Mouse (Mus musculus) hematopoietic stem cell, adult 5-6 weeks (primary cell): ENCODE results near the gene Rpl14. TPM values are rescaled to one million over a fixed set of nuclear protein-coding genes. Genes with fewer than 3 reads are reported as not detected.

Experiments
- ATAC-seq, 2 experiments: fragments of 125-278 bp in 1 of 2; replicated peaks in 1 of 2; 2 replicates each; pipeline ENCODE4 v1.8.0; 2016 to 2017; ENCODE audit warnings: inconsistent platforms in 2 of 2, mild to moderate bottlenecking in 2 of 2, moderate number of reproducible peaks in 2 of 2, low read depth in 1 of 2, moderate TSS enrichment in 1 of 2; ENCODE audit not compliant: low FRiP score in 2 of 2, poor library complexity in 2 of 2, severe bottlenecking in 2 of 2, insufficient read depth in 1 of 2, low TSS enrichment in 1 of 2
- total RNA-seq: library from RNA; stranded (forward); fragments of 172-1452, 232-1000 nt; gene quantifications from 2 replicates; pipeline ENCODE4 v1.2.3, GENCODE M21; 2017

The Rpl14 gene
- total RNA-seq, 1 experiment from 2014 or later, result 3,052 TPM

- ATAC-seq, result no peak
Observed at GRCm38 (mm10) chr9:120566384-120566783, 4.9 kb upstream of the Rpl14 start.

DNA sequence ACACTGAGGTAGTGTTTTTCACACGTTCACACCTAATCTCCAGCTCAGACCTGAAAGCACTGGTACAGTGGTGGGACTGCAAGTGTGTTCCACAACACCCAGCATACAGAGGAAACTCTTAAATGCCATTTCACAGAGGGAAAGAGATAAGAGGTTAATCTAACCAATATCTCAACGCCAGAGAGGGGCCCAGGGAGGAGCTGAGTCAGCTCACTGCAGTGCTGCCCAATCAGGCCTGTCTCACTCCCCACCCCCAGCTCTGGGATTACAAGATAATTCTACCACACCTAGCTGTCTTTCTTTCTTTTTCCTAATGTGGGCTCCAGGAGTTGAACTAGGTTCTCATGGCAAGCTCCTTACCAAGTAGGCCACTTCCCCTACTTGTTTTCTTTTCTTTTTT is 2.3 kb upstream of the Rpl14 start:
- ATAC-seq, result no peak

DNA sequence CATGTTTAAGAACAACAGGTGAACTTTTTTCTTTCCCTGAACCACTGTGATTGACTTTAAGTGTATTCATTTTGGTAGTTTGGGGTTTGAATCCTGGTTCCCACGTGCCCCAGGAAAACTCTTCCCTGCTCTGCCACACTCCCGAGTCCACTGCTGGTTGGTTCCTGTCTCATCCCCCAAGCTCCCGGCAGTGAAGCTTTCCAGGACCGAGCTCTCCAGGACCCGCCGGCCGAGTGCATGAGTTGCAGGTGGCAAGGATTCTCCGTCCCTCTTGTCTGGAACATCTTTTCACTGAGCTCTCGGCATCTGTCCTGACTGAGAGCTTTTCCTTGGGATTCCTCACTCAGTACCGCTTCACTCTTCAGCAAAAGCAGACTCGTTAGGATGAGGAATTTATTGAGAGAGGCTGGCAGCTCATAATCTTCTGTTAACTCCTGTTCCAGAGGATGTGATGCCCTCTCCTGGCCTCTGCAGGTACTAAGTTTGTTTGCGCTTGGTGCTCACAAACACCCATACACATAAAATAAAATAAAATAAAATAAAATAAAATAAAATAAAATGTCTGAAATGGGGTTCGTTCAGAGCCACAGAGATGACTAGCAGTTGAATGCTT is 1.4 kb upstream of the Rpl14 start:
- ATAC-seq, result no peak

- ATAC-seq, result no peak
Observed at GRCm38 (mm10) chr9:120570334-120570725, 914 bp upstream of the Rpl14 start.

- no peak for ATAC-seq
Observed at GRCm38 (mm10) chr9:120571593-120572385, 545 bp downstream of the Rpl14 start.

GRCm38 (mm10) chr9:120575748-120576661 is 4.8 kb downstream of the Rpl14 start:
- no peak for ATAC-seq

DNA sequence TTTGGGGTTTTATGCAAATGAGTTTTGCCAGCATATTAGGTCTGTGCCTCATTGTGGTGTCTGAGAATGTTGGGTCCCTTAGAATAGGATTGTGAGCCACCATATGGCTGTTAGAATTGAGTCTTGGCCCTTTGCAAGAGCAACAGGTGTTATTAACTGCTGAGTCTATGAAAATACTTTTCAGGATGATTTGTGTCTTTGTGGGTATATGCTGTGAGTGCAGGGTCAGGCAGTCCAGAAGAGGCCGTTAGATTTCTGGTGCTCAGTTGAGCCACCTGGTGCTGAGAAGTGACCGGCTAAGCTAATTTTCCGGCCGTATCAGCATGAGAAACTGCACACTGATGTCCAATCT is 5.4 kb downstream of the Rpl14 start:
- ATAC-seq, result no peak; a peak in 1 of 4 replicates

DNA sequence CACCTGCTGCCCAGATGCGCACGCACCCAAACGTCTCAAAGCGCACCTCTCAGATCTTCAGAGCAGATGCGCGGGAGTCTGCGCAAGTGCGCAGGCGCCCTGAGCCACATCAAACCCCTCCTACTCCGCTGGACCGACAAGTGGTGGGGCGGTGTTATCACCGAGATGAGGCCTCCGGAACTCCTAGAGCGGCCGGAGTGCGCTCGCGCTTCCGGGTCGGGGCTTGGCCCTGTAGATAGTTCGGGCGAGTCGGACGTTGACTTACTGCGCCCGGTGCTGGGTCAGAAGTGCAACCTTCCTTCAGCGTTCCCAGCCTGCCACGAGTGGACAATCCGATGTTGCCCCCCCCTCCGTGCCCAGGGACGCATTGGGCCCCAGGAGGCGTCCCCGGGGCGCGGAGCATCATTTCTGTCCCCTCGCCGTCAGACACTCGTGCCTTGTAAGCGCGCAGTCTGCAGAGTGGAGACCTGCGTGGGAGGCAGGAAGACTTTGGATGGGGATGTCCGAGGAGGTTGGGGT is 5.9 kb downstream of the Rpl14 start:
- peak; percentile 89 to 93 for ATAC-seq

DNA sequence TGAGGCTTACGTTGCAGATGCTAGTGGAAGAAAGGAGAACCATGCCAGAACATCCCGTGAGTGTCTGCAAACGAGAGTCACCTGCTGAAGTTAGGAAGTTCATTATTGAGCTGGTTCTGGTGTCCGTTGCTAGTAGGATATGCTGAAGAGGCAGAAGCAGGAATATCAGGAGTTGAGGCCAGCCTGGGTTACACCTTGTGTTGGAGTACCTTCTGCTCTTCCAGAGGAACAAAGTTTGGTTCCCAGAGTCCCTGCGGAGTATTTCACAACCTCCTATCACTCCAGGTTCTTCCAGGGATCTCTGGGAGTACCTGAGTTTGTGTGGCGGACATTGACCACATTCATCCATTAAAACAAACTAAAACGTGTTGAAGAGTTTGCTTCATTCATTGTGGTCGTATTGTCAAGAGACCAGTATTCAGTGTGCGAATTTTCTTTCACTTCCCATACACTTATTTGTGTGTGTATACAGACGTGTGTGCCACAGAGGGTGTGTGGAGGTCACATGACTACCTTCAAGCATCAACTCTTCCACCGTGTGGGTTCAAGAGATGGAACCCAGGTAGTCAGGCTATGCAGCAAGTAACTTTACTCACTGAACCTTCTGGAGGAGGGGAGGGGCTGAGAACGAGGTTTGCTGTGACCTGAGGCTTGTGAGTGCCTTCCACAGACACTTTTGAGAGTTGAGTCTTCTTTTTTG is 6.6 kb downstream of the Rpl14 start:
- no peak for ATAC-seq

- no peak for ATAC-seq
Observed at GRCm38 (mm10) chr9:120578701-120579100, 7.5 kb downstream of the Rpl14 start.

DNA sequence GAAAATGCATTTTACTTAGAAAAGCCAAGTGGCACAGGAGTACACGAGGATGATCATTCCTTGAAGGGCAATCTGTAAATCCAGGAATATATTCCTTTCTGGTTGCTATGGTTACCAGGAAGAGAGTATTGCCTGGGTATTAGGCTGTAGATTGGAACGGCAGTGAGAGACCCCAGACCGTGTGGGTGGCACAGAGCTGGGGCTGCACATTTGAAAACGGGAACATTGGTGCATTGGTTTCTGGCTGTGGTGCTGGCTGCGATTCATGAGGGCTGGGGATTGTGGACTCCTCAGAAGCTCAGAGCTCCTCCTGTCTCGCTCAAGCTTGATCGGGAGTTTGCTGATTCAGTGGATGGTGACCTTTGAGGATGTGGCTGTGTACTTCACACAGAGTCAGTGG is 8.6 kb downstream of the Rpl14 start:
- ATAC-seq, result no peak

GRCm38 (mm10) chr9:120581941-120582618 is 10.8 kb downstream of the Rpl14 start:
- ATAC-seq, result peak; percentile 49 to 51; a peak in 3 of 4 replicates

GRCm38 (mm10) chr9:120582619-120583308 is 11.5 kb downstream of the Rpl14 start:
- ATAC-seq, result peak; percentile 95 to 96

- ATAC-seq, result no peak
Observed at GRCm38 (mm10) chr9:120583314-120583713, 12.1 kb downstream of the Rpl14 start.

DNA sequence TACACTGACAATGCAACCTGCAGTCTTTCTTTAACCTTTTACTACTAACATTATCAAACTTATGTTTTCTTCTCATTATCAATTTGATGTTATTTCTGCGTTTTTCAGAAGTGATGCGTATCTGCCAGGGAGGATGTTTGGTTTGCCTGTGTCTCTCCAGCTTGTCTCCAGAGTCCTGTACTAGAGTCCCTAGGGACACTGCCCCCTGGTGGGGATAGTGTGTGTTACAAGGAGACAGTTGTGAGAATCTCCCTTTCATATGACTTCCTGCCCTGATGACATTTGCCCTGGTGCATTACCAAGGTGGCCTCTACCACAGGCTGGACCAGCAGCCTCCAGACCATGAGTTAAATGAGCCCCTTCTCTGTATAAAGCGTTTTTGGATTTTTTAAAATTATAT is 15.3 kb downstream of the Rpl14 start:
- no peak for ATAC-seq

GRCm38 (mm10) chr9:120591490-120591889 is 20.2 kb downstream of the Rpl14 start:
- peak; percentile 66 to 85 for ATAC-seq
